Mouse (Mus musculus): Measurements from ENCODE around the gene Fto.

The Fto gene

DNA sequence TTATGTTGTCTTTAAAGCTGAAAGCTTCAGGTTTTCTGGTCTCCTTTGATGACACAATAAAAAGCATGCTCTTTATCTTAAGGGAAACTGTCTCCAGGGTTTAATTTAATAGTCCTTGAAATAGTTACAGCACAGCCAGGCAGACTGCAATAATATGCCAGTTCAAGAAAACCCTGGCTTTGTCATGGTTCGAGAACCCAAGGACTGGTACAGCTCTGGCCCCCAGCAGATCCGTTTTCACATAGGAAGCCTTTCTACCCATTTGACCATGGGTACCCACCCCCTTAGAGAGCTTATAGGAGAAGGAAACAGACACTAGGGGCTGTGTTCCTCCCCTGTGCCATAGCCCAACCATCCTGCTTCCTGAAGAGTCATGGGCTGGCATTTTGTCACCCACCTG is 332.2 kb downstream of the Fto start:
- in situ Hi-C loops (cut with MboI, MseI), result no loop called here

DNA sequence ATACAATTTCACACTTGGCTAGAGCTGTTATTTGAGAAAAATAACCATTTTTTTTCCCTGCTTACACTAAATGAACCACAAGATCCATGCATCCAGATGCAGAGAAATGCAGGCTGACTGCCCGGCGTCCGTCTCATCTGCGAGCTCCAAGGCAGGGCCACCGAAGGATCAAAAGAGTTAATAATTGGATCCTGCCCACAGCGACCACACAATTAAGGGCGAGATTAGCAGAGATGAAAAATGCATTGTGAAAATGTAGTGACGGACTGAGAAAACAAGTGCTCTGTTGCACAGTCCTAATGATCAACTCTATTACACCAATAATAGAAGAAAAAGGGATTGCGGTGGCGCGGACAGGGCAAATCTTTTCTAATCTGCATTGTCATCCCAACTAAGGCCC is 334.6 kb downstream of the Fto start:
- in situ Hi-C loops (cut with MboI, MseI), result no loop called here

GRCm38 (mm10) chr8:91648776-91649175 is 335.5 kb downstream of the Fto start:
- in situ Hi-C loops (cut with MboI, MseI), result no loop called here

- in situ Hi-C loops (cut with MboI, MseI), result no loop called here
These were observed 340.2 kb downstream of the Fto start for GRCm38 (mm10) chr8:91653561-91653960.

DNA sequence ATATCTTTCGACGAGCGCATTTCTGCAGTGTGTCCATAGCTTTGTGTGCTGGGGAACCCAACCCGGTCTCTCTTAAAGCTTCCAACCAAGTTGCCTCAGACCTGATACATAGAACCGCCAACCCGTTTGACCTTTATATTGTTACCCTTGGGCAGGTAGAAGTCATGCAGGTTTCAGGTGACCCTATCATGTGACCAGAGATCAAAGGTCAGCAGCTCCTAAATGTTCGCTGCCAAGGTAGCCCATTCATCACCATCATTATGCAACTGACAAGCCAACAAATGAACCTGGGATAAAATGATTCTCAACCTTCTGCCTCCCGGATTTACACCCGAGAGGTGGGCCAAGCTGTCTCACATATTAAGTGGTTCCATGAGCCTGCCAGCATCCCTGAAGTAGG is 344.1 kb downstream of the Fto start:
- in situ Hi-C loops (cut with MboI, MseI), result no loop called here

- in situ Hi-C loops (cut with MboI, MseI), result loop anchor here in 1 of 2 experiments (10.0 kb wide), 1 partner anchor 806 kb away; no protein-coding TSS in a partner anchor
These were observed 347.6 kb downstream of the Fto start for GRCm38 (mm10) chr8:91660879-91661278.

- in situ Hi-C loops (cut with MboI, MseI), result loop anchor here in 1 of 2 experiments (10.0 kb wide), 2 partner anchors 815 to 1625 kb away; no protein-coding TSS in a partner anchor
These were observed 356.2 kb downstream of the Fto start for GRCm38 (mm10) chr8:91669461-91670071.

DNA sequence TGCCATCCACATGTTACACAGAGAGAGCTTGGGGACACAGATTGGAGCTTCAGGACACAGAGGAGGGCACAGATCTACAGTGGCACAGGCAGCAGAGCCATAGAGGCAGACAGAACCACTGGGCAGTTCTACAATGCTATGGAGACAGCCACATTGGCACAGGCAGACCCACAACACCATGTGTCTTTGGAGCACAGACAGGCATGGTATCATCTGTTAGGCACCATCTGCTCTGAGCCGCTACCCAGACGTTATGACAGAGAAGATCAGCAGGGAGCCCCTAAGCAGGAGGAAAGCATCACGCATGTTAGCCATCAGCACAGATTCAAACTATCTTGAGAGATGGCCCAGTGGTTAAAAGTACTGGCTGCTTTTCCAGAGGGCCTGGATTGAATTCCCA is 363.6 kb downstream of the Fto start:
- in situ Hi-C loops (cut with MboI, MseI), result loop anchor here in 1 of 2 experiments (10.0 kb wide), 1 partner anchor 1632 kb away; no protein-coding TSS in a partner anchor

DNA sequence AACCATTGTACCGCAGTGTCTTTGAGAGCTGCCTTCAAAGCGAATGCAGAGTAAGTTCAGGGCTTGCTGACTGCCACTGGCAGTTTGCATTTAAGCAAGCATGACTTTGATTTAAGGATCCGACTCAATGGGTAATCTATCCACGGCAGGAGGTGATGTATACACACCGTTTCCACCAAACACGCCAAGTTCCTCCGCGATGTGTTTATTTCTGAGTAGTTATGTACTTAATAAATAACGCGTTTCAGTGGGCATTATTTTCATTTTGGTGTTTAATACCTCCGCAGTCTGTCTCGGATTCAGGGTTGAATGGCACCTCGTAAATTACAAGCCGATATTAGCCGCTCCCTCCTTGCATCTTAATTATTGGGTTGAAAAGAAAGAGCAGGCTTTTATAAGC is 366.1 kb downstream of the Fto start:
- in situ Hi-C loops (cut with MboI, MseI), result loop anchor here in 1 of 2 experiments (10.0 kb wide), 1 partner anchor 1635 kb away; no protein-coding TSS in a partner anchor

- in situ Hi-C loops (cut with MboI, MseI), result no loop called here
These were observed 366.8 kb downstream of the Fto start for GRCm38 (mm10) chr8:91680125-91680524.

GRCm38 (mm10) chr8:91684596-91685317 is 371.4 kb downstream of the Fto start:
- in situ Hi-C loops (cut with MboI, MseI), result no loop called here

DNA sequence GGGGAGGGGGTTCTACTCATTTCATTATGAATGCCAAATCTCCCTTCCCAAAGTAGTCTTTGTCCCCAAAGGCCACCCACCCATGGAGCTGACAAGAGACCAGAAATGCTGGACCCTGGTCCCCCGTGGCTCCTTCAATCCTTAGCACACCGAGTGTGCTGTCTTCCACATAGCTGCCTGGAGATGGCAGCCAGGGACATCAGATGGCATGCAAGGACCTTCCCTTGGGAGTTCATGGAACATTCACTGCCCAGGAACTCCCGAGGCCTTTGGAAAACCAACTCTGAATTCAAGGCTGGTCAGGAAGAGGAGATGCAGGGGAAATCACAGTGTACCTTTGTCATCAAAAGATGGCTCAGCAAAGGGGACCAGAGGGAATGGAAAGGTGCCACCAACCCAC is 372.1 kb downstream of the Fto start:
- in situ Hi-C loops (cut with MboI, MseI), result no loop called here

DNA sequence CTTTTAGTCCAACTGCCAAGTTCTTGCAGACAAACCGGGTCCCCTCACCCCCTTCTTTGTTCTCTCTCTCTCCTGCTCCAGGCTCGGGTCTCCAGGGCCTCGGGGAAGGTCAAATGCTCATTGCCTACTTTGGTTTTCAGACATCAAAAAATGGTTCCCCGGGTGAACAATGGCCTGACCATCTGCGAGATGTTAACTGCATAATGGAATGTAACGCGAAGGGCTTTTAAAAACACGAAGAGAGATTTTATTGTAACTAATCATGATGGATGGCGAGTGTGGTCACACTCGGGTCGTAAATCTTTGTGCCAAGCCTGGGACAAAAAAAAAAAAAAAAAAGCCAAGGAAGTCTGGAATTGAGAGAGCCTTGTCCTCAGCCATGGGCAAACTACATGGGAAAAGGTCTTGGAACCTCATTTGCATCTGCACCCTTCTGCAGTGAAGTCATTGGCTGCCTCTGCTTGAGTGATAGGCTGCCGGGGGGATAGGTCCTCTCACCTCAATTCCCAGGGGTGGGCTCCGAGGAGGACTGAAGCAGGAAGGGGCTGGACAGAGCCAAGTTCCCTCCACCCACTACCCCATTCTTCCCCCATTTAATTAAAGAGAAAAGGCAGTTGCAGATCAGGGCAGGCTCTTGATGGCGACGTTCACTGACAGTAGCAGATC is 378.9 kb downstream of the Fto start:
- in situ Hi-C loops (cut with MboI, MseI), result no loop called here

- in situ Hi-C loops (cut with MboI, MseI), result no loop called here
These were observed 393.2 kb downstream of the Fto start for GRCm38 (mm10) chr8:91706533-91706932.

- in situ Hi-C loops (cut with MboI, MseI), result no loop called here
These were observed 395.3 kb downstream of the Fto start for GRCm38 (mm10) chr8:91708661-91709060.

- in situ Hi-C loops (cut with MboI, MseI), result no loop called here
These were observed 396.4 kb downstream of the Fto start for GRCm38 (mm10) chr8:91709768-91710167.

DNA sequence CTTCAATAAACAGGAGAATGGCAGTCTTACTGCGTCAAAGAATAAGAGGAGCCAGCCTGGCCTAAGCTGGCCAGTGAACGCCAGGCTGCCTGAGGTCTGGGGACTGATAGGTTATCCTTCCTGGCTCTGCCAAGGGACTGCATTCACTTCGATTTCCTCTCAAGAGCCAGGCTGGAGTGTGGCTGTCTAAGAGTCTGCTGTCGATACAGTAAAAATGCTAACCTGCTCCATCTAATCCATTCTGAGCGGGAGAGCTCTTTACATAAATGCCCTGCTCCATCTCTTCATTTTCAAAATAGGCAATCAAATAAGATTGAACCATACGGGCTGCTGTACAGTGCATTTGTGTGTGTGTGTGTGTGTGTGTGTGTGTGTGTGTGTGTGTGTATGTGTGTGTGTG is 397.9 kb downstream of the Fto start:
- in situ Hi-C loops (cut with MboI, MseI), result no loop called here

- in situ Hi-C loops (cut with MboI, MseI), result no loop called here
These were observed 398.8 kb downstream of the Fto start for GRCm38 (mm10) chr8:91711981-91712598.

GRCm38 (mm10) chr8:91712731-91713569 is 399.6 kb downstream of the Fto start:
- in situ Hi-C loops (cut with MboI, MseI), result no loop called here

GRCm38 (mm10) chr8:91713677-91714312 is 400.5 kb downstream of the Fto start:
- in situ Hi-C loops (cut with MboI, MseI), result no loop called here

DNA sequence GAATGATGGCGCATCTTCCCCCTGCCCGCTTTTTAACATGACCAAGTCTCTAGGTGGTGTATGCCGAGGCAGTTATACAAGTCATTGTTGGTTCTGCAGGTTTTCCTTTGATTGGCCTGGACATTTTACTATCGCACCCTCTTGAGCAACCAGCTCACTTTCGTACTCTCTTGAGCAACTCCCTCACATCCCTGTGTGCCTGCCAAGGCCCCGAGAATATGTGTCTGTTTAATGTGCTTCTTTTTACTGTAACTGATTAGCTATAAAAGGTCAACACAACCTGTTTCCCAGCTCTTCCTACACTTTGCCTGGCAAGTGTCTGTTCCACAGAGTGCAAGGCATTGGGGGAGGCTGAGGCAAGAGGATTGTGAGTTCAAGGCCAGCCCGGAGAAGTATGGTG is 401.4 kb downstream of the Fto start:
- in situ Hi-C loops (cut with MboI, MseI), result no loop called here

Data from T-helper 17 cell (primary cell).